Mouse (Mus musculus) intestine, embryonic 15.5 days (tissue): ENCODE data around the gene Slc13a5. TPM values are rescaled to one million over a fixed set of nuclear protein-coding genes. Genes with fewer than 3 reads are reported as not detected.

Experiments used
- ATAC-seq: fragments of 200-750 bp; cut with Nextera tagmentation; 2 replicates; pipeline ENCODE4 v1.8.0; 2017; ENCODE audit warnings: moderate TSS enrichment, moderate library complexity
- H3K27ac ChIP-seq: fragments of 300-500 bp; sonication (generic); 2 replicates; pipeline ENCODE4 v1.5.1; 2015; ENCODE audit warnings: mild to moderate bottlenecking, inconsistent platforms
- H3K27me3 ChIP-seq: fragments of 300-500 bp; sonication (generic); replicated peaks from 2 replicates; pipeline ENCODE4 v1.6.1; 2015; ENCODE audit warnings: inconsistent platforms
- H3K36me3 ChIP-seq: fragments of 300-500 bp; sonication (generic); 2 replicates; pipeline ENCODE4 v1.6.1; 2015; ENCODE audit warnings: inconsistent platforms
- H3K4me1 ChIP-seq: fragments of 300-500 bp; sonication (generic); replicated peaks from 2 replicates; pipeline ENCODE4 v1.6.1; 2015; ENCODE audit warnings: inconsistent platforms
- H3K4me2 ChIP-seq: fragments of 300-500 bp; sonication (generic); replicated peaks from 2 replicates; pipeline ENCODE4 v1.6.1; 2015; ENCODE audit warnings: mild to moderate bottlenecking, inconsistent platforms
- H3K4me3 ChIP-seq: fragments of 300-500 bp; sonication (generic); replicated peaks from 2 replicates; pipeline ENCODE4 v1.5.1; 2015; ENCODE audit warnings: inconsistent platforms
- H3K9ac ChIP-seq: fragments of 300-500 bp; sonication (generic); 2 replicates; pipeline ENCODE4 v1.6.1; 2015; ENCODE audit warnings: inconsistent platforms
- H3K9me3 ChIP-seq: fragments of 300-500 bp; sonication (generic); 2 replicates; pipeline ENCODE4 v1.6.1; 2016; ENCODE audit warnings: inconsistent platforms
- WGBS: fragments of 180-500 bp; shearing (Covaris S2); methylation state at CpG from one replicate; pipeline ENCODE4 v1.1.7; 2015; 5-methylcytosine and 5-hydroxymethylcytosine counted together
- polyA plus RNA-seq: library from polyadenylated mRNA; unstranded; fragments of >200 nt; fragmentation: Nextera tagmentation; extraction: Ambion mirVana; gene quantifications from 2 replicates; pipeline ENCODE4 v1.2.1, GENCODE M21; 2015

Slc13a5 gene
- polyA plus RNA-seq, 1 experiment from 2014 or later, result 0.49 TPM

- Histone ChIP-seq H3K9me3 (no peaks in the 10 kb centered on the region), H3K4me1 (no peaks in the 10 kb centered on the region), H3K4me2 (no peak overlapping the region), H3K27me3 (peaks cover 1% of the 10 kb centered on the region; the same call in 1 of the 2 replicates), H3K4me3 (no peak overlapping the region), H3K27ac (no peak overlapping the region), H3K36me3 (no peaks in the 10 kb centered on the region), H3K9ac (no peak overlapping the region)
- 82% methylated on average over 8 of the region's 8 CpGs for WGBS
- ATAC-seq, result no peak
These were observed 21.7 kb downstream of the Slc13a5 start for GRCm38 (mm10) chr11:72245196-72245753.

- Histone ChIP-seq H3K27me3 (no peaks in the 10 kb centered on the region), H3K27ac (no peak overlapping the region), H3K36me3 (no peaks in the 10 kb centered on the region), H3K4me3 (no peak overlapping the region), H3K9ac (no peak overlapping the region), H3K9me3 (no peaks in the 10 kb centered on the region), H3K4me1 (no peaks in the 10 kb centered on the region), H3K4me2 (no peak overlapping the region)
- WGBS, result 72% methylated on average over 4 of the region's 4 CpGs
- no peak for ATAC-seq
These were observed 26.8 kb downstream of the Slc13a5 start for GRCm38 (mm10) chr11:72240062-72240860.

- Histone ChIP-seq H3K27ac (no peak overlapping the region), H3K4me1 (no peaks in the 10 kb centered on the region), H3K4me3 (no peak overlapping the region), H3K9me3 (no peaks in the 10 kb centered on the region), H3K36me3 (no peaks in the 10 kb centered on the region), H3K9ac (no peak overlapping the region), H3K4me2 (no peak overlapping the region), H3K27me3 (no peaks in the 10 kb centered on the region)
- 59% methylated on average over 5 of the region's 5 CpGs for WGBS
- ATAC-seq, result no peak
These were observed 33.0 kb downstream of the Slc13a5 start for GRCm38 (mm10) chr11:72234013-72234412.

- 55% methylated on average over 1 of the region's 1 CpGs for WGBS
- no peak for ATAC-seq
- no peaks in the 10 kb centered on the region for H3K9me3 ChIP-seq
These were observed 34.0 kb downstream of the Slc13a5 start for GRCm38 (mm10) chr11:72232991-72233390.

GRCm38 (mm10) chr11:72232068-72232467 lies 35.0 kb downstream of the Slc13a5 start:
- no peak for ATAC-seq

More at GRCm38 (mm10) chr11:72232991-72233390, 34.0 kb downstream of the Slc13a5 start:
- Histone ChIP-seq H3K4me1 (no peaks in the 10 kb centered on the region), H3K27ac (no peak overlapping the region), H3K4me3 (no peak overlapping the region), H3K27me3 (no peaks in the 10 kb centered on the region), H3K4me2 (no peak overlapping the region), H3K36me3 (no peaks in the 10 kb centered on the region), H3K9ac (no peak overlapping the region)

GRCm38 (mm10) chr11:72228513-72228912 lies 38.5 kb downstream of the Slc13a5 start:
- Histone ChIP-seq H3K9ac (no peak overlapping the region), H3K4me3 (no peak overlapping the region), H3K27ac (no peak overlapping the region), H3K4me1 (no peaks in the 10 kb centered on the region), H3K9me3 (no peaks in the 10 kb centered on the region), H3K4me2 (no peak overlapping the region), H3K27me3 (no peaks in the 10 kb centered on the region), H3K36me3 (no peaks in the 10 kb centered on the region)
- ATAC-seq, result no peak
- WGBS, result 82% methylated on average over 4 of the region's 4 CpGs

More at GRCm38 (mm10) chr11:72232068-72232467, 35.0 kb downstream of the Slc13a5 start:
- H3K36me3 ChIP-seq, result no peaks in the 10 kb centered on the region
- WGBS, result 82% methylated on average over 7 of the region's 7 CpGs
- no peak overlapping the region for H3K27ac ChIP-seq
- no peak overlapping the region for H3K4me3 ChIP-seq
- no peak overlapping the region for H3K9ac ChIP-seq
- no peak overlapping the region for H3K4me2 ChIP-seq
- no peaks in the 10 kb centered on the region for H3K9me3 ChIP-seq
- no peaks in the 10 kb centered on the region for H3K27me3 ChIP-seq
- H3K4me1 ChIP-seq, result no peaks in the 10 kb centered on the region

- Histone ChIP-seq H3K4me3 (no peak overlapping the region), H3K4me1 (no peaks in the 10 kb centered on the region), H3K36me3 (no peaks in the 10 kb centered on the region), H3K27ac (no peak overlapping the region), H3K27me3 (no peaks in the 10 kb centered on the region), H3K9ac (no peak overlapping the region), H3K4me2 (no peak overlapping the region), H3K9me3 (no peaks in the 10 kb centered on the region)
- WGBS, result 84% methylated on average over 6 of the region's 6 CpGs
- no peak for ATAC-seq
These were observed 40.1 kb downstream of the Slc13a5 start for GRCm38 (mm10) chr11:72226901-72227300.

GRCm38 (mm10) chr11:72226020-72226791 lies 40.8 kb downstream of the Slc13a5 start:
- Histone ChIP-seq H3K4me3 (no peak overlapping the region), H3K36me3 (no peaks in the 10 kb centered on the region), H3K27ac (no peak overlapping the region; the same call in 1 of the 2 replicates), H3K4me1 (no peaks in the 10 kb centered on the region), H3K9me3 (no peaks in the 10 kb centered on the region), H3K27me3 (no peaks in the 10 kb centered on the region), H3K4me2 (no peak overlapping the region), H3K9ac (no peak overlapping the region)
- ATAC-seq, result peak; percentile 23; the same call in 1 of the 2 replicates
- 70% methylated on average over 10 of the region's 10 CpGs for WGBS

- H3K4me2 ChIP-seq, result no peak overlapping the region
- no peak overlapping the region for H3K4me3 ChIP-seq
- ATAC-seq, result peak; percentile 66
- H3K4me1 ChIP-seq, result no peaks in the 10 kb centered on the region
- no peaks in the 10 kb centered on the region for H3K27me3 ChIP-seq
- no peaks in the 10 kb centered on the region for H3K9me3 ChIP-seq
- H3K36me3 ChIP-seq, result no peaks in the 10 kb centered on the region
- no peak overlapping the region for H3K27ac ChIP-seq
- no peak overlapping the region for H3K9ac ChIP-seq
- 10% methylated on average over 5 of the region's 5 CpGs for WGBS
These were observed 42.2 kb downstream of the Slc13a5 start for GRCm38 (mm10) chr11:72224865-72225264.

- 82% methylated on average over 4 of the region's 4 CpGs for WGBS
- Histone ChIP-seq H3K4me3 (no peak overlapping the region), H3K4me2 (no peak overlapping the region), H3K36me3 (no peaks in the 10 kb centered on the region), H3K9ac (no peak overlapping the region), H3K27me3 (no peaks in the 10 kb centered on the region), H3K27ac (no peak overlapping the region), H3K9me3 (no peaks in the 10 kb centered on the region), H3K4me1 (no peaks in the 10 kb centered on the region)
- ATAC-seq, result no peak
These were observed 43.6 kb downstream of the Slc13a5 start for GRCm38 (mm10) chr11:72223414-72223813.

GRCm38 (mm10) chr11:72221278-72221677 lies 45.7 kb downstream of the Slc13a5 start:
- H3K27ac ChIP-seq, result no peak overlapping the region
- no peak overlapping the region for H3K4me2 ChIP-seq
- 0 out of 2 replicates have a peak, but pooled peaks have one; percentile 34 for ATAC-seq
- no peaks in the 10 kb centered on the region for H3K9me3 ChIP-seq
- no peaks in the 10 kb centered on the region for H3K4me1 ChIP-seq
- no peaks in the 10 kb centered on the region for H3K36me3 ChIP-seq
- no peak overlapping the region for H3K9ac ChIP-seq
- 20% methylated on average over 6 of the region's 6 CpGs for WGBS
- H3K4me3 ChIP-seq, result no peak overlapping the region
- H3K27me3 ChIP-seq, result no peaks in the 10 kb centered on the region

- no peak overlapping the region for H3K4me2 ChIP-seq
- no peak overlapping the region for H3K27ac ChIP-seq
- no peaks in the 10 kb centered on the region for H3K9me3 ChIP-seq
- 0 out of 2 replicates have a peak, but pooled peaks cover 2% of the 10 kb centered on the region for H3K36me3 ChIP-seq
- H3K4me1 ChIP-seq, result peaks cover 4% of the 10 kb centered on the region; the same call in 1 of the 2 replicates
- no peaks in the 10 kb centered on the region for H3K27me3 ChIP-seq
- H3K4me3 ChIP-seq, result no peak overlapping the region
- H3K9ac ChIP-seq, result no peak overlapping the region
- 74% methylated on average over 5 of the region's 5 CpGs for WGBS
- no peak for ATAC-seq
These were observed 49.9 kb downstream of the Slc13a5 start for GRCm38 (mm10) chr11:72217116-72217515.
